Mouse (Mus musculus) testis, adult 2 months (tissue): ENCODE measurements around the gene Ppp2r5b. TPM values are rescaled to one million over a fixed set of nuclear protein-coding genes. Genes with fewer than 3 reads are reported as not detected.

Experiments
- H3K27ac ChIP-seq: fragments of 200-500 bp; 2 replicates; pipeline ENCODE4 v1.5.1; 2012; ENCODE audit warnings: low read depth, low read length; ENCODE audit not compliant: control insufficient read depth, insufficient read depth
- H3K27me3 ChIP-seq: fragments of 200-500 bp; 2 replicates; pipeline ENCODE4 v1.6.1; 2012; ENCODE audit warnings: mild to moderate bottlenecking, low read length, moderate library complexity; ENCODE audit not compliant: control insufficient read depth, insufficient read depth
- H3K36me3 ChIP-seq: fragments of 200-500 bp; 2 replicates; pipeline ENCODE4 v1.6.1; 2012; ENCODE audit warnings: mild to moderate bottlenecking, low read length; ENCODE audit not compliant: control insufficient read depth, insufficient read depth
- H3K4me1 ChIP-seq: fragments of 200-500 bp; 2 replicates; pipeline ENCODE4 v1.6.1; 2012; ENCODE audit warnings: low read length; ENCODE audit not compliant: control insufficient read depth, insufficient read depth
- H3K4me3 ChIP-seq: fragments of 200-500 bp; 2 replicates; pipeline ENCODE4 v1.5.1; 2012; ENCODE audit warnings: low read depth, mild to moderate bottlenecking, low read length, moderate library complexity, mixed read lengths; ENCODE audit not compliant: control insufficient read depth
- CTCF ChIP-seq: fragments of 200-500 bp; IDR thresholded peaks from 2 replicates; pipeline ENCODE4 v1.5.1; 2012; ENCODE audit warnings: low read depth, mild to moderate bottlenecking, inconsistent platforms, low read length, moderate library complexity; ENCODE audit not compliant: control insufficient read depth, insufficient read depth, insufficient replicate concordance
- POLR2A ChIP-seq: fragments of 200-500 bp; IDR thresholded peaks from 2 replicates; pipeline ENCODE4 v1.6.1; 2012; ENCODE audit warnings: low read depth, mild to moderate bottlenecking, inconsistent platforms, low read length, moderate library complexity; ENCODE audit not compliant: control insufficient read depth
- polyA plus RNA-seq: library from polyadenylated mRNA; depleted of rRNA; stranded (reverse); fragments of >200 nt; gene quantifications from 2 replicates; pipeline ENCODE4 v1.2.3, GENCODE M21; 2012

The Ppp2r5b gene
- polyA plus RNA-seq, 1 experiment, result 4.6 TPM

- no peaks in the 10 kb centered on the region; the same call in 1 of the 2 replicates for H3K36me3 ChIP-seq
- no peaks in the 10 kb centered on the region for H3K27me3 ChIP-seq
- TF ChIP-seq CTCF (no peak), POLR2A (peak; percentile 62)
- H3K4me3 ChIP-seq, result peak within 1 kb of the TSS; percentile 95
- H3K27ac ChIP-seq, result peak within 1 kb of the TSS; percentile 91
- H3K4me1 ChIP-seq, result peaks cover 13% of the 10 kb centered on the region
Observed at GRCm38 (mm10) chr19:6241274-6242107, 5.8 kb upstream of the Ppp2r5b start, which contains the start of gene Atg2a. Gene Atg2a, plus strand, starts transcription at chr19:6241668.

GRCm38 (mm10) chr19:6240725-6241124 lies 5.1 kb upstream of the Ppp2r5b start:
- TF ChIP-seq CTCF, result no peak
- TF ChIP-seq POLR2A, result no peak
- peaks cover 20% of the 10 kb centered on the region for H3K4me1 ChIP-seq
- no peaks in the 10 kb centered on the region for H3K36me3 ChIP-seq
- H3K27me3 ChIP-seq, result no peaks in the 10 kb centered on the region
- no peak overlapping the region for H3K27ac ChIP-seq
- no peak overlapping the region for H3K4me3 ChIP-seq

- TF ChIP-seq CTCF, result no peak
- TF ChIP-seq POLR2A, result no peak
- Histone ChIP-seq H3K27me3 (no peaks in the 10 kb centered on the region), H3K36me3 (no peaks in the 10 kb centered on the region), H3K27ac (no peak overlapping the region), H3K4me3 (no peak overlapping the region), H3K4me1 (peaks cover 25% of the 10 kb centered on the region)
Observed at GRCm38 (mm10) chr19:6240136-6240535, 4.5 kb upstream of the Ppp2r5b start.

GRCm38 (mm10) chr19:6238740-6239139 lies 3.1 kb upstream of the Ppp2r5b start:
- Histone ChIP-seq H3K27ac (no peak overlapping the region), H3K4me1 (peaks cover 29% of the 10 kb centered on the region), H3K27me3 (no peaks in the 10 kb centered on the region), H3K36me3 (no peaks in the 10 kb centered on the region), H3K4me3 (no peak overlapping the region)
- TF ChIP-seq POLR2A (no peak), CTCF (no peak)

- Histone ChIP-seq H3K36me3 (no peaks in the 10 kb centered on the region), H3K4me1 (peaks cover 18% of the 10 kb centered on the region), H3K27ac (no peak overlapping the region), H3K27me3 (no peaks in the 10 kb centered on the region), H3K4me3 (no peak overlapping the region)
- TF ChIP-seq CTCF, result no peak
- TF ChIP-seq POLR2A, result no peak
Observed at GRCm38 (mm10) chr19:6236842-6237241, 1.2 kb upstream of the Ppp2r5b start.

- Histone ChIP-seq H3K36me3 (no peaks in the 10 kb centered on the region), H3K4me1 (peaks cover 18% of the 10 kb centered on the region), H3K4me3 (peak overlapping the region; percentile 88), H3K27ac (peak overlapping the region; percentile 90), H3K27me3 (no peaks in the 10 kb centered on the region)
- TF ChIP-seq CTCF (no peak), POLR2A (no peak)
Observed at GRCm38 (mm10) chr19:6236053-6236441, 375 bp upstream of the Ppp2r5b start.

- Histone ChIP-seq H3K4me3 (no peak overlapping the region), H3K36me3 (no peaks in the 10 kb centered on the region), H3K27ac (no peak overlapping the region), H3K27me3 (no peaks in the 10 kb centered on the region), H3K4me1 (peaks cover 16% of the 10 kb centered on the region)
- TF ChIP-seq CTCF (no peak), POLR2A (no peak)
Observed at GRCm38 (mm10) chr19:6234337-6235083, 1.2 kb downstream of the Ppp2r5b start.
